Comparison of ENCODE assay signal across 29 mouse cellular contexts in the genomic region with DNA sequence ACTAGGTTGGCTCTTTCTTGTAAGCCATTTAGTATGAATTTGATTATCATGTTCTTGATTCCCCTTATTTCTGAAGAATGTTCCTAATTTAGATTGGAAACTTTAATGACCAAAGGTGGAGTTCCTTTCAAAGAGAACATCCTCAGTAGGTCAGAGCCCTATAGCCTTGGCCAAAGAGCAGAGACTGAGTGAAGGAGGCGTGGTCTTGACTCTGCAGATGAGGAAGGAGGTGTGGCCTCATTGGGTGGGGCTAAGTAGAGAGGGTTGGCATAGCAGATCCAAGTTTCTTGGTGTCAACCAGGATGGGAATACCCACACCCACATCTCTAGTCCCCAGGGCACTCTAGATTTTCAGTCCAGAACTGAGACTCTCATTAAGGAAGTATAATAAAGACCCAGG.
DNase-seq lines count a peak whose midpoint lies in the region; ATAC-seq lines count a peak whose summit lies in the region.
"Had no signal": no experiment of that assay in that cellular context is flagged by ENCODE, and none has a peak within 500 bp of the region (broad histone marks: within the 10 kb centered on the region; RNA-seq: fewer than 3 reads in every experiment).

No protein-coding gene starts in this region.

- no peak for DNase-seq in limb, embryonic 10.5 days (ENCODE audit: low spot score)
- DNase-seq in ES-CJ7 (ENCODE audit: low read depth, low spot score) = peak; percentile 9
- no peak for DNase-seq in lung, postnatal 10 days
- DNase-seq in thymus, postnatal 36 days = no peak
- DNase-seq: adrenal gland, adult 2 months; adrenal gland, postnatal 36 days; cerebellum, adult 18-20 months; cerebellum, postnatal 25 days; forebrain, postnatal 0 days; heart, postnatal 10 days; kidney, adult 2 months; kidney, postnatal 14 days; layer of hippocampus, adult 9-11 months; lung, postnatal 36 days; right cerebral cortex, postnatal 14 days; thymus, adult 18-20 months; thymus, postnatal 25 days had no signal

- no peaks in the 10 kb centered on the region for H3K9me3 ChIP-seq in forebrain, embryonic 13.5 days (replicated peaks)
- H3K9me3 ChIP-seq in forebrain, embryonic 15.5 days = no peaks in the 10 kb centered on the region
- no peaks in the 10 kb centered on the region for H3K9me3 ChIP-seq in limb, embryonic 12.5 days
- no peaks in the 10 kb centered on the region for H3K9me3 ChIP-seq in limb, embryonic 10.5 days (replicated peaks)
- no peaks in the 10 kb centered on the region for H3K9me3 ChIP-seq in intestine, embryonic 15.5 days
- H3K9me3 ChIP-seq: heart, embryonic 13.5 days; hindbrain, embryonic 10.5 days; limb, embryonic 13.5 days; lung, embryonic 15.5 days; stomach, embryonic 15.5 days had no signal

- peak; percentile 27; the same call in 1 of the 2 replicates for ATAC-seq in forebrain, embryonic 13.5 days
- no peak for ATAC-seq in forebrain, embryonic 15.5 days (replicated peaks)
- 0 out of 2 replicates have a peak, but pooled peaks have one; percentile 52 for ATAC-seq in limb, embryonic 12.5 days (ENCODE audit: insufficient number of reproducible peaks, insufficient read depth, low FRiP score, low TSS enrichment, low read depth)
- ATAC-seq in intestine, embryonic 15.5 days = peak; percentile 76
- ATAC-seq: activated CD4-positive, CD25-positive, alpha-beta regulatory T cell, adult 4 months; forebrain, postnatal 0 days; hindbrain, postnatal 0 days had no signal

- no peak overlapping the region for H3K9ac ChIP-seq in forebrain, embryonic 13.5 days
- H3K9ac ChIP-seq in forebrain, embryonic 15.5 days (replicated peaks) = no peak overlapping the region
- H3K9ac ChIP-seq in limb, embryonic 12.5 days (replicated peaks) = no peak overlapping the region
- no peak overlapping the region for H3K9ac ChIP-seq in intestine, embryonic 15.5 days
- H3K9ac ChIP-seq: forebrain, postnatal 0 days; heart, embryonic 13.5 days; limb, embryonic 13.5 days; lung, embryonic 15.5 days; stomach, embryonic 15.5 days had no signal

- WGBS in forebrain, embryonic 13.5 days = 100% methylated on average over 1 of the region's 1 CpGs
- 100% methylated on average over 1 of the region's 1 CpGs for WGBS in forebrain, embryonic 15.5 days
- 92% methylated on average over 1 of the region's 1 CpGs for WGBS in limb, embryonic 12.5 days
- 83% methylated on average over 1 of the region's 1 CpGs for WGBS in limb, embryonic 10.5 days
- 88% methylated on average over 1 of the region's 1 CpGs for WGBS in intestine, embryonic 15.5 days

- H3K36me3 ChIP-seq in forebrain, embryonic 13.5 days (ENCODE audit: poor library complexity, severe bottlenecking) = no peaks in the 10 kb centered on the region
- no peaks in the 10 kb centered on the region for H3K36me3 ChIP-seq in forebrain, embryonic 15.5 days
- H3K36me3 ChIP-seq in limb, embryonic 12.5 days = no peaks in the 10 kb centered on the region
- no peaks in the 10 kb centered on the region for H3K36me3 ChIP-seq in limb, embryonic 10.5 days
- H3K36me3 ChIP-seq in intestine, embryonic 15.5 days = no peaks in the 10 kb centered on the region
- H3K36me3 ChIP-seq: heart, embryonic 13.5 days; hindbrain, embryonic 10.5 days; limb, embryonic 13.5 days; lung, embryonic 15.5 days; stomach, embryonic 15.5 days had no signal

- H3K4me3 ChIP-seq in forebrain, embryonic 13.5 days = no peak overlapping the region
- no peak overlapping the region for H3K4me3 ChIP-seq in forebrain, embryonic 15.5 days
- H3K4me3 ChIP-seq in limb, embryonic 12.5 days (replicated peaks) = no peak overlapping the region
- H3K4me3 ChIP-seq in limb, embryonic 10.5 days = no peak overlapping the region
- H3K4me3 ChIP-seq in intestine, embryonic 15.5 days (replicated peaks) = no peak overlapping the region
- H3K4me3 ChIP-seq: heart, embryonic 13.5 days; hindbrain, embryonic 10.5 days; limb, embryonic 13.5 days; lung, embryonic 15.5 days; stomach, embryonic 15.5 days had no signal

- H3K4me1 ChIP-seq in forebrain, embryonic 13.5 days = peaks cover 31% of the 10 kb centered on the region
- H3K4me1 ChIP-seq in forebrain, embryonic 15.5 days = peaks cover 18% of the 10 kb centered on the region
- H3K4me1 ChIP-seq in limb, embryonic 12.5 days (replicated peaks) = peaks cover 29% of the 10 kb centered on the region
- peaks cover 31% of the 10 kb centered on the region for H3K4me1 ChIP-seq in limb, embryonic 10.5 days
- H3K4me1 ChIP-seq in intestine, embryonic 15.5 days (replicated peaks) = peaks cover 12% of the 10 kb centered on the region
- H3K4me1 ChIP-seq: heart, embryonic 13.5 days; stomach, embryonic 15.5 days had no signal

- H3K27ac ChIP-seq in forebrain, embryonic 13.5 days = no peak overlapping the region
- H3K27ac ChIP-seq in forebrain, embryonic 15.5 days (replicated peaks) = no peak overlapping the region
- H3K27ac ChIP-seq in limb, embryonic 12.5 days = no peak overlapping the region
- no peak overlapping the region for H3K27ac ChIP-seq in limb, embryonic 10.5 days
- H3K27ac ChIP-seq in intestine, embryonic 15.5 days = no peak overlapping the region
- H3K27ac ChIP-seq: heart, embryonic 13.5 days; hindbrain, postnatal 0 days; limb, embryonic 13.5 days; lung, embryonic 15.5 days; stomach, embryonic 15.5 days had no signal

- H3K4me2 ChIP-seq in forebrain, embryonic 13.5 days = no peak overlapping the region
- no peak overlapping the region for H3K4me2 ChIP-seq in forebrain, embryonic 15.5 days (replicated peaks)
- no peak overlapping the region for H3K4me2 ChIP-seq in limb, embryonic 12.5 days
- H3K4me2 ChIP-seq in intestine, embryonic 15.5 days (replicated peaks) = no peak overlapping the region
- H3K4me2 ChIP-seq: heart, embryonic 13.5 days; limb, embryonic 13.5 days; liver, embryonic 11.5 days; lung, embryonic 15.5 days; stomach, embryonic 15.5 days had no signal

- no peaks in the 10 kb centered on the region for H3K27me3 ChIP-seq in forebrain, embryonic 13.5 days
- no peaks in the 10 kb centered on the region for H3K27me3 ChIP-seq in forebrain, embryonic 15.5 days
- no peaks in the 10 kb centered on the region for H3K27me3 ChIP-seq in limb, embryonic 12.5 days
- no peaks in the 10 kb centered on the region for H3K27me3 ChIP-seq in limb, embryonic 10.5 days (ENCODE audit: low read depth, poor library complexity, severe bottlenecking)
- H3K27me3 ChIP-seq in intestine, embryonic 15.5 days (replicated peaks) = no peaks in the 10 kb centered on the region
- H3K27me3 ChIP-seq: heart, embryonic 13.5 days; limb, embryonic 13.5 days; lung, embryonic 15.5 days; stomach, embryonic 15.5 days had no signal
